Mouse (Mus musculus) ES-E14 (cell line): ENCODE data around the gene Gm42957.

Experiments used
- CHD2 ChIP-seq: IDR thresholded peaks from 2 replicates; pipeline ENCODE4 v1.6.1; 2014; ENCODE audit warnings: mild to moderate bottlenecking, low read depth, low read length, inconsistent platforms
- MAFK ChIP-seq: IDR thresholded peaks from 2 replicates; pipeline ENCODE4 v1.6.1; 2014; ENCODE audit warnings: mild to moderate bottlenecking, low read depth, low read length, inconsistent platforms; ENCODE audit not compliant: insufficient read depth
- ZC3H11A ChIP-seq: IDR thresholded peaks from 2 replicates; pipeline ENCODE4 v1.6.1; 2012; ENCODE audit warnings: low read depth, mild to moderate bottlenecking, inconsistent platforms, low read length, borderline replicate concordance

DNA sequence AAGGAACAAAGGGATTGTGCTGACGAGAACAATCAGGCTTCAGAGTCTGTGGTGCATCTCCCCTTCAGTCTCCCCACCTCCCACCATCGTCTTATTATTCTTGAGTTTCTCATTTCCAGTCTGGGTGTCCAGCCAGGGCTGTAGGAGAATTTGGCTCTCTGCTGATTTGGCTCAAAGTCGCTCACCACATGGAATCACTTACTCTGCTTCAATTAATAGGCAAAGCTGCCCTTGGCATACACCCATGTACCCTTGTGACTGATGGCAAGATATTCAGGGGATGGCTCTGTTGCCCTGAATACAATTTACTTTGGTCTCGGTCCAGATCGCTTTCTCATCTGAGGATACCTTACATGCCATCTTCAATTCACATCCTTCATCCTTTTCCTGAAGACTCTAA, 32.0 kb upstream of the Gm42957 start:
- TF ChIP-seq CHD2 (no peak), ZC3H11A (no peak), MAFK (no peak)
